Mouse (Mus musculus) MEL (cell line): ENCODE results near the gene Mif. TPM values are rescaled to one million over a fixed set of nuclear protein-coding genes. Genes with fewer than 3 reads are reported as not detected.

Source experiments
- DNase-seq: peaks from one replicate; pipeline ENCODE4 v3.0.0; 2011; ENCODE audit warnings: low read depth, low spot score
- H3K27ac ChIP-seq: 2 replicates; pipeline ENCODE4 v1.5.1; 2012; ENCODE audit warnings: low read depth, mild to moderate bottlenecking, control low read depth, low read length, moderate library complexity; ENCODE audit not compliant: control insufficient read depth
- H3K27me3 ChIP-seq, 2 experiments: fragments of 150-350 bp in 1 of 2; sonication (generic) in 1 of 2; 2 replicates each; pipeline ENCODE4 v1.6.1; 2012; ENCODE audit warnings: low read length in 2 of 2, mild to moderate bottlenecking in 2 of 2, improper control_type of control experiment in 1 of 2, moderate library complexity in 1 of 2; ENCODE audit not compliant: insufficient read depth in 2 of 2, control insufficient read depth in 1 of 2
- H3K36me3 ChIP-seq, 2 experiments: 2 replicates each; pipeline ENCODE4 v1.6.1; 2012 to 2014; ENCODE audit warnings: low read length in 2 of 2, improper control_type of control experiment in 1 of 2, inconsistent platforms in 1 of 2, mild to moderate bottlenecking in 1 of 2; ENCODE audit not compliant: insufficient read depth in 2 of 2, control insufficient read depth in 1 of 2
- H3K4me1 ChIP-seq, 2 experiments: fragments of 150-350 bp in 1 of 2; sonication (generic) in 1 of 2; 2 replicates each; pipeline ENCODE4 v1.6.1; 2012; ENCODE audit warnings: low read length in 2 of 2, improper control_type of control experiment in 1 of 2, mild to moderate bottlenecking in 1 of 2; ENCODE audit not compliant: insufficient read depth in 2 of 2, control insufficient read depth in 1 of 2
- H3K4me3 ChIP-seq, 2 experiments: fragments of 150-350 bp in 1 of 2; sonication (generic) in 1 of 2; 2 replicates each; pipeline ENCODE4 v1.5.1; 2012; ENCODE audit warnings: low read depth in 2 of 2, low read length in 2 of 2, mild to moderate bottlenecking in 2 of 2, moderate library complexity in 2 of 2, control low read depth in 1 of 2, improper control_type of control experiment in 1 of 2; ENCODE audit not compliant: control insufficient read depth in 1 of 2, insufficient read depth in 1 of 2
- H3K79me2 ChIP-seq: 2 replicates; pipeline ENCODE4 v1.6.1; 2012; ENCODE audit warnings: mild to moderate bottlenecking, low read length, moderate library complexity; ENCODE audit not compliant: control insufficient read depth, poor library complexity, insufficient read depth
- H3K9ac ChIP-seq: 2 replicates; pipeline ENCODE4 v1.6.1; 2012; ENCODE audit warnings: low read depth, mild to moderate bottlenecking, control low read depth, low read length, moderate library complexity; ENCODE audit not compliant: control insufficient read depth, poor library complexity, severe bottlenecking
- H3K9me3 ChIP-seq: fragments of 150-350 bp; sonication (generic); replicated peaks from 2 replicates; pipeline ENCODE4 v1.6.1; 2012; ENCODE audit warnings: mild to moderate bottlenecking, low read length, improper control_type of control experiment, moderate library complexity; ENCODE audit not compliant: insufficient read depth
- CHD1 ChIP-seq: IDR thresholded peaks from 2 replicates; pipeline ENCODE4 v1.6.1; 2012; ENCODE audit warnings: low read depth, mild to moderate bottlenecking, inconsistent platforms, low read length, improper control_type of control experiment
- CTCF ChIP-seq, 3 experiments: IDR thresholded peaks in 2 of 3; conservative IDR thresholded peaks in 1 of 3; 2 replicates each; pipeline ENCODE4 v1.5.1; 2011 to 2012; ENCODE audit warnings: low read length in 3 of 3, low read depth in 2 of 3, mild to moderate bottlenecking in 2 of 3, improper control_type of control experiment in 1 of 3, inconsistent platforms in 1 of 3, mixed read lengths in 1 of 3, moderate library complexity in 1 of 3; ENCODE audit not compliant: control insufficient read depth in 1 of 3, insufficient read depth in 1 of 3, poor library complexity in 1 of 3, severe bottlenecking in 1 of 3
- E2F4 ChIP-seq: IDR thresholded peaks from 2 replicates; pipeline ENCODE4 v1.6.1; 2011; ENCODE audit warnings: low read depth, low read length, improper control_type of control experiment, borderline replicate concordance
- ETS1 ChIP-seq: IDR thresholded peaks from 2 replicates; pipeline ENCODE4 v1.6.1; 2012; ENCODE audit warnings: low read depth, mild to moderate bottlenecking, inconsistent platforms, low read length, improper control_type of control experiment, moderate library complexity
- GATA1 ChIP-seq: IDR thresholded peaks from 2 replicates; pipeline ENCODE4 v1.6.1; 2011; ENCODE audit warnings: low read depth, low read length, improper control_type of control experiment
- HCFC1 ChIP-seq: IDR thresholded peaks from 2 replicates; pipeline ENCODE4 v1.6.1; 2012; ENCODE audit warnings: low read depth, mild to moderate bottlenecking, inconsistent platforms, low read length, improper control_type of control experiment, moderate library complexity
- JUND ChIP-seq: IDR thresholded peaks from 2 replicates; pipeline ENCODE4 v1.6.1; 2011; ENCODE audit warnings: low read depth, mild to moderate bottlenecking, improper control_type of control experiment, low read length
- KAT2A ChIP-seq: conservative IDR thresholded peaks from 2 replicates; pipeline ENCODE4 v1.6.1; 2012; ENCODE audit warnings: low read depth, low read length, improper control_type of control experiment, inconsistent platforms
- MAFK ChIP-seq: IDR thresholded peaks from 2 replicates; pipeline ENCODE4 v1.6.1; 2011; ENCODE audit warnings: low read depth, mild to moderate bottlenecking, low read length, improper control_type of control experiment, borderline replicate concordance
- MAX ChIP-seq: IDR thresholded peaks from 2 replicates; pipeline ENCODE4 v1.6.1; 2011; ENCODE audit warnings: low read length, improper control_type of control experiment
- MYB ChIP-seq: IDR thresholded peaks from 2 replicates; pipeline ENCODE4 v1.6.1; 2011; ENCODE audit warnings: mild to moderate bottlenecking, low read depth, low read length, improper control_type of control experiment
- NELFE ChIP-seq: IDR thresholded peaks from 2 replicates; pipeline ENCODE4 v1.6.1; 2011; ENCODE audit warnings: low read depth, low read length, improper control_type of control experiment
- POLR2A ChIP-seq, 2 experiments: IDR thresholded peaks; 2 replicates each; pipeline ENCODE4 v1.6.1; 2011 to 2012; ENCODE audit warnings: low read length in 2 of 2, mild to moderate bottlenecking in 2 of 2, control low read depth in 1 of 2, improper control_type of control experiment in 1 of 2, low read depth in 1 of 2, moderate library complexity in 1 of 2; ENCODE audit not compliant: control insufficient read depth in 1 of 2, insufficient read depth in 1 of 2, poor library complexity in 1 of 2
- POLR2AphosphoS2 ChIP-seq: IDR thresholded peaks from 2 replicates; pipeline ENCODE4 v1.6.1; 2011; ENCODE audit warnings: low read length, improper control_type of control experiment
- POLR2AphosphoS5 ChIP-seq: IDR thresholded peaks from 2 replicates; pipeline ENCODE4 v1.6.1; 2012; ENCODE audit warnings: low read depth, borderline replicate concordance, mild to moderate bottlenecking, inconsistent platforms, low read length, moderate library complexity, mixed read lengths
- RAD21 ChIP-seq: IDR thresholded peaks from 2 replicates; pipeline ENCODE4 v1.6.1; 2011; ENCODE audit warnings: mild to moderate bottlenecking, low read depth, low read length, improper control_type of control experiment
- SMC3 ChIP-seq: IDR thresholded peaks from 2 replicates; pipeline ENCODE4 v1.6.1; 2011; ENCODE audit warnings: low read depth, low read length, improper control_type of control experiment
- TCF12 ChIP-seq: IDR thresholded peaks from 2 replicates; pipeline ENCODE4 v1.6.1; 2014; ENCODE audit warnings: low read depth, mild to moderate bottlenecking, inconsistent platforms, low read length, improper control_type of control experiment, moderate library complexity
- ZC3H11A ChIP-seq: IDR thresholded peaks from 2 replicates; pipeline ENCODE4 v1.6.1; 2012; ENCODE audit warnings: low read depth, mild to moderate bottlenecking, inconsistent platforms, low read length, improper control_type of control experiment
- ZNF384 ChIP-seq: IDR thresholded peaks from 2 replicates; pipeline ENCODE4 v1.6.1; 2012; ENCODE audit warnings: low read depth, mild to moderate bottlenecking, inconsistent platforms, low read length, improper control_type of control experiment
- polyA plus RNA-seq, 2 experiments: library from polyadenylated mRNA; stranded (reverse) in 1 of 2; unstranded in 1 of 2; fragments of >175 nt in 1 of 2; fragments of >200 nt in 1 of 2; gene quantifications; 2 replicates each; pipeline versions ENCODE4 v1.2.1 to v1.2.4; 2012; ENCODE audit warnings: low replicate concordance in 2 of 2, low read depth in 1 of 2; ENCODE audit not compliant: insufficient read length in 2 of 2, insufficient read depth in 1 of 2, missing spikeins in 1 of 2
- total RNA-seq: library from RNA; depleted of rRNA; stranded (reverse); fragments of 300-350 nt; gene quantifications from 2 replicates; pipeline ENCODE4 v1.2.3, GENCODE M21; 2012

Gene Mif
- total and polyA plus RNA-seq, 3 experiments = 817 to 2,606 (median 862) TPM

GRCm38 (mm10) chr10:75898039-75898564, 38.1 kb upstream of the Mif start:
- H3K36me3 ChIP-seq = peaks cover 0 to 12% of the 10 kb centered on the region in 2 experiments; a peak in 2 of 4 replicates
- TF ChIP-seq MYB (no peak), POLR2A (IDR thresholded peaks at IDR 0.05; ENCODE audit: control insufficient read depth in 1 of 2, insufficient read depth in 1 of 2, low read depth in 1 of 2, low read length in 2 of 2, poor library complexity in 1 of 2) (no peak), ETS1 (no peak), E2F4 (no peak), CHD1 (no peak), KAT2A (no peak), ZC3H11A (no peak), NELFE (no peak), JUND (no peak), ZNF384 (no peak), POLR2AphosphoS5 (no peak), MAFK (no peak), HCFC1 (no peak), TCF12 (no peak), POLR2AphosphoS2 (no peak)
- H3K4me3 ChIP-seq = no peak overlapping the region
- no peaks in the 10 kb centered on the region for H3K27me3 ChIP-seq
- no peaks in the 10 kb centered on the region for H3K79me2 ChIP-seq
- H3K4me1 ChIP-seq = no peaks in the 10 kb centered on the region
- H3K27ac ChIP-seq = no peak overlapping the region
- H3K9me3 ChIP-seq = no peaks in the 10 kb centered on the region
- DNase-seq = no peak
- no peak overlapping the region for H3K9ac ChIP-seq

- TF ChIP-seq RAD21 = peak; percentile 30
- TF ChIP-seq MAX = no peak
- peak; percentile 55; the same call in 1 of the 2 replicates for TF ChIP-seq GATA1
- TF ChIP-seq SMC3 = peak; percentile 60
- TF ChIP-seq CTCF (IDR thresholded peaks at IDR 0.05 in 2 of 3, conservative IDR thresholded peaks at IDR 0.05 in 1 of 3; ENCODE audit: control insufficient read depth in 1 of 3, insufficient read depth in 1 of 3, low read depth in 2 of 3, low read length in 3 of 3, poor library complexity in 1 of 3, severe bottlenecking in 1 of 3) = peak; percentile 65 to 77 (median 66)
- H3K27me3 ChIP-seq = no peaks in the 10 kb centered on the region
- H3K36me3 ChIP-seq = peaks cover 0 to 9% of the 10 kb centered on the region in 2 experiments; a peak in 2 of 4 replicates
- no peaks in the 10 kb centered on the region for H3K79me2 ChIP-seq
- no peak overlapping the region for H3K4me3 ChIP-seq
- H3K4me1 ChIP-seq = no peaks in the 10 kb centered on the region
- no peak overlapping the region for H3K9ac ChIP-seq
- no peaks in the 10 kb centered on the region for H3K9me3 ChIP-seq
- no peak overlapping the region for H3K27ac ChIP-seq
- DNase-seq = peak; percentile 43
Observed at GRCm38 (mm10) chr10:75897373-75897772, 37.3 kb upstream of the Mif start.
